Mouse (Mus musculus): ENCODE data around the gene Pde10a. TPM values are rescaled to one million over a fixed set of nuclear protein-coding genes. Genes with fewer than 3 reads are reported as not detected.

The Pde10a gene
- total and polyA plus RNA-seq, 3 experiments, result 0.04 to 0.41 (median 0.21) TPM

DNA sequence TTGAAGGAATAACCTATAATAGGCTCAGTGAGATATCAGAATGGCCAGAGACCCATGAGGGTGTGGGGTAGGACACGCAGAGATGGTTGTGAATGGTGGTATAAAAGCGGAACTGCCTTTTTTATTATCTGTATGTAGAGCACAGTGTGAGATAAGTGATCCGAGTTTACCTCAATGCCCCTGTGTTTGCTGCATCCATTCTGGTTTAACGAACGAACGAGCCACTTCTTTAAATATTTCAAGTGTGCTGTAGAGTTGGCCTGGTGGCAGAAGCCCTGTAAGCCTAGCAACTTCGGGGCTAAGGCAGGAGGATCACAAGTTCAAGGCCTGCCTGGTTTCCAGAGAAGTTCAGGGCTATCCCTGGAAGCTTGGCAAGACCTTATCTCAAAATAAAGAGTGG lies 346.2 kb downstream of the Pde10a start:
- DNase-seq (ENCODE audit: extremely low read depth), result no peak
- no peaks in the 10 kb centered on the region for H3K9me3 ChIP-seq (replicated peaks; ENCODE audit: low read length)
- no peak overlapping the region for H3K27ac ChIP-seq (ENCODE audit: insufficient read depth, low read depth)
- in situ Hi-C loops (cut with MboI; ENCODE audit: low pct_ligation_motif_present, low pct_unique_long_range_greater_than_20kb, low sequenced_read_pairs) (loop anchor here (5.0 kb wide), 1 partner anchor 39 kb away; no protein-coding TSS in a partner anchor), dilution Hi-C loops (cut with MboI; ENCODE audit: extremely low pct_ligation_motif_present, extremely low pct_unique_long_range_greater_than_20kb, low sequenced_read_pairs) (no loop called here)
- no peak for TF ChIP-seq POLR2AphosphoS2 (IDR thresholded peaks at IDR 0.05; ENCODE audit: low read depth, low read length)
- no peak for TF ChIP-seq USF1 (IDR thresholded peaks at IDR 0.05; ENCODE audit: low read depth, low read length)
- no peak for TF ChIP-seq RAD21 (IDR thresholded peaks at IDR 0.05; ENCODE audit: low read depth, low read length)
- TF ChIP-seq MEF2A (IDR thresholded peaks at IDR 0.05; ENCODE audit: borderline replicate concordance, low read depth, low read length), result no peak
- TF ChIP-seq MAX (IDR thresholded peaks at IDR 0.05; ENCODE audit: low read length), result no peak
- no peak for TF ChIP-seq TBP (conservative IDR thresholded peaks at IDR 0.05; ENCODE audit: low read depth, low read length)
- no peak for TF ChIP-seq MYC (IDR thresholded peaks at IDR 0.05; ENCODE audit: low read depth, low read length)
- no peak for TF ChIP-seq SMC3 (IDR thresholded peaks at IDR 0.05; ENCODE audit: low read depth, low read length)
- no peak for TF ChIP-seq NRF1 (IDR thresholded peaks at IDR 0.05; ENCODE audit: low read depth, low read length)
- no peak for TF ChIP-seq PAX5 (IDR thresholded peaks at IDR 0.05; ENCODE audit: low read length)
- TF ChIP-seq JUND (conservative IDR thresholded peaks at IDR 0.05; ENCODE audit: low read depth, low read length), result no peak
- H3K4me2 ChIP-seq (ENCODE audit: insufficient read depth, low read depth, poor library complexity, severe bottlenecking), result no peak overlapping the region
- peaks cover 5 to 10% of the 10 kb centered on the region in 2 experiments for H3K4me1 ChIP-seq (ENCODE audit: control insufficient read depth in 1 of 2, insufficient read depth in 2 of 2)
- H3K27me3 ChIP-seq (replicated peaks), result no peaks in the 10 kb centered on the region
- H3K4me3 ChIP-seq (replicated peaks in 1 of 3; ENCODE audit: low read depth in 2 of 3, low read length in 2 of 3, poor library complexity in 1 of 3), result no peak overlapping the region
- no peak overlapping the region for H3K9ac ChIP-seq (ENCODE audit: insufficient read depth, low read depth)
- no peaks in the 10 kb centered on the region for H3K79me2 ChIP-seq (replicated peaks; ENCODE audit: control insufficient read depth, extremely low read depth, insufficient read depth, poor library complexity, severe bottlenecking)
- H3K36me3 ChIP-seq (replicated peaks in 1 of 2; ENCODE audit: control insufficient read depth in 1 of 2, insufficient read depth in 1 of 2, low read length in 1 of 2), result no peaks in the 10 kb centered on the region

DNA sequence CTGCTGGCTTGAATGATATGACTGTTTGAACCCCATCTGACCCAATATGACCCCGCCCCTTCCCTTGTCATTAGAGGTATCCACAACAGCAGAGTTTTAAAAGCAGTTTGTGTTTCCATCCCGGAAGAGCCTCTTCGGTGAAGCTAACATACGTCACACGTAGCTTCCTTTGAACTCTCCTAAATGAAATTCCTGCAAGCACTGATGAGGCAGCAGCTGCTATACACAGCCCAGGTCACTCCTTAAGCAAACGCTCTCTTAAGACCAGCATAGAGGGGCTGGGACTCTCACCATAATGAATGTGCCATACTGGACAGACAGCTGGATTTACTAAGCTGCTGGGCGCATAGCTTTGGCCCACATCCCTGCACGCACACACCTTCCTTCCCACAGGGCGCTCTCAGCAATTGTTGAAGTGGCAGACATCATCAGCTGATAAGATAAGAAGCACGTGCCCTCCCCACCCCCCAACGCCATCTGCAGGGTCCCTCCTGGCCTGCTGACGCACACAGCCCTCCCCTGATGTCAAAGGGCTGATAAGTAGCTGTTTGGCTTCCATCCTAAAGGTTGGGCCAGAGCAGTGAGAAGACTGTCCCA lies 346.9 kb downstream of the Pde10a start:
- TF ChIP-seq CHD1 (IDR thresholded peaks at IDR 0.05; ENCODE audit: low read depth, low read length), result no peak
- TF ChIP-seq POLR2AphosphoS2 (IDR thresholded peaks at IDR 0.05; ENCODE audit: low read depth, low read length), result no peak
- no peak for TF ChIP-seq TBP (conservative IDR thresholded peaks at IDR 0.05; ENCODE audit: low read depth, low read length)
- TF ChIP-seq SMC3 (IDR thresholded peaks at IDR 0.05; ENCODE audit: low read depth, low read length), result no peak
- TF ChIP-seq EP300 (IDR thresholded peaks at IDR 0.05; ENCODE audit: low read length), result no peak
- TF ChIP-seq HCFC1 (IDR thresholded peaks at IDR 0.05; ENCODE audit: low read depth, low read length), result no peak
- no peak for TF ChIP-seq PAX5 (IDR thresholded peaks at IDR 0.05; ENCODE audit: low read length)
- no peak for TF ChIP-seq KAT2A (IDR thresholded peaks at IDR 0.05; ENCODE audit: insufficient replicate concordance, low read length)
- TF ChIP-seq GABPA (IDR thresholded peaks at IDR 0.05; ENCODE audit: insufficient replicate concordance, low read depth, low read length), result no peak
- TF ChIP-seq POLR2A (IDR thresholded peaks at IDR 0.05; ENCODE audit: low read depth, low read length), result no peak
- TF ChIP-seq BHLHE40 (IDR thresholded peaks at IDR 0.05; ENCODE audit: low read depth, low read length), result no peak
- no peak for TF ChIP-seq MXI1 (IDR thresholded peaks at IDR 0.05; ENCODE audit: low read depth, low read length)
- TF ChIP-seq ZNF384 (IDR thresholded peaks at IDR 0.05; ENCODE audit: low read depth, low read length), result no peak
- no peak for TF ChIP-seq MEF2A (IDR thresholded peaks at IDR 0.05; ENCODE audit: borderline replicate concordance, low read depth, low read length)
- TF ChIP-seq ZC3H11A (IDR thresholded peaks at IDR 0.05; ENCODE audit: low read depth, low read length), result no peak
- TF ChIP-seq TCF12 (IDR thresholded peaks at IDR 0.05; ENCODE audit: low read depth, low read length), result no peak
- Histone ChIP-seq H3K4me1 (ENCODE audit: control insufficient read depth in 1 of 2, insufficient read depth in 2 of 2) (peaks cover 5 to 10% of the 10 kb centered on the region in 2 experiments), H3K4me2 (ENCODE audit: insufficient read depth, low read depth, poor library complexity, severe bottlenecking) (no peak overlapping the region), H3K9me3 (replicated peaks; ENCODE audit: low read length) (no peaks in the 10 kb centered on the region), H3K9ac (ENCODE audit: insufficient read depth, low read depth) (no peak overlapping the region), H3K4me3 (replicated peaks in 1 of 3; ENCODE audit: low read depth in 2 of 3, low read length in 2 of 3, poor library complexity in 1 of 3) (no peak overlapping the region), H3K79me2 (replicated peaks; ENCODE audit: control insufficient read depth, extremely low read depth, insufficient read depth, poor library complexity, severe bottlenecking) (no peaks in the 10 kb centered on the region), H3K36me3 (replicated peaks in 1 of 2; ENCODE audit: control insufficient read depth in 1 of 2, insufficient read depth in 1 of 2, low read length in 1 of 2) (no peaks in the 10 kb centered on the region), H3K27ac (ENCODE audit: insufficient read depth, low read depth) (no peak overlapping the region), H3K27me3 (replicated peaks) (no peaks in the 10 kb centered on the region)
- in situ Hi-C loops (cut with MboI; ENCODE audit: low pct_ligation_motif_present, low pct_unique_long_range_greater_than_20kb, low sequenced_read_pairs) (loop anchor here (5.0 kb wide), 1 partner anchor 40 kb away; no protein-coding TSS in a partner anchor), dilution Hi-C loops (cut with MboI; ENCODE audit: extremely low pct_ligation_motif_present, extremely low pct_unique_long_range_greater_than_20kb, low sequenced_read_pairs) (no loop called here)
- no peak for DNase-seq (ENCODE audit: extremely low read depth)

Measured in CH12.LX (cell line).